Comparison of ENCODE assay signal across 8 mouse cellular contexts in genomic region chr15:79777749-79778148, GRCm38 (mm10). TPM values are rescaled to one million over a fixed set of nuclear protein-coding genes. Genes with fewer than 3 reads are reported as not detected.
DNase-seq lines count a peak whose midpoint lies in the region; ATAC-seq lines count a peak whose summit lies in the region.

Gene Dnal4 (minus strand): TSS chr15:79777849.

- intact Hi-C loops in heart, postnatal 14 days (cut with DNase I) = no loop called here

- no peak within 1 kb of the TSS for H3K27ac ChIP-seq in liver, embryonic 11.5 days (ENCODE audit: low read depth, low read length)
- H3K27ac ChIP-seq in brown adipose tissue, adult 24 weeks (replicated peaks; ENCODE audit: low read depth, low read length) = no peak within 1 kb of the TSS
- H3K27ac ChIP-seq in limb, embryonic 13.5 days = no peak within 1 kb of the TSS

- H3K9ac ChIP-seq in liver, embryonic 11.5 days (ENCODE audit: low read depth, low read length) = no peak within 1 kb of the TSS
- H3K9ac ChIP-seq in limb, embryonic 13.5 days = no peak within 1 kb of the TSS

- no peaks in the 10 kb centered on the region for H3K36me3 ChIP-seq in liver, embryonic 11.5 days (ENCODE audit: control insufficient read depth, insufficient read depth, low read length)
- no peaks in the 10 kb centered on the region for H3K36me3 ChIP-seq in limb, embryonic 13.5 days

- H3K4me2 ChIP-seq in liver, embryonic 11.5 days = no peak within 1 kb of the TSS
- no peak within 1 kb of the TSS for H3K4me2 ChIP-seq in limb, embryonic 13.5 days (replicated peaks)

- peaks cover 3% of the 10 kb centered on the region; the same call in 1 of the 2 replicates for H3K4me1 ChIP-seq in liver, embryonic 11.5 days (replicated peaks; ENCODE audit: control insufficient read depth, insufficient read depth, low read length)
- no peaks in the 10 kb centered on the region for H3K4me1 ChIP-seq in brown adipose tissue, adult 24 weeks (ENCODE audit: control insufficient read depth, insufficient read depth, insufficient read length, low read length)
- H3K4me1 ChIP-seq in limb, embryonic 13.5 days = peaks cover 14% of the 10 kb centered on the region

- no peak within 1 kb of the TSS for H3K4me3 ChIP-seq in liver, embryonic 11.5 days (ENCODE audit: low read depth, low read length)
- H3K4me3 ChIP-seq in brown adipose tissue, adult 24 weeks (ENCODE audit: insufficient read depth, low read depth, low read length) = no peak within 1 kb of the TSS
- H3K4me3 ChIP-seq in limb, embryonic 13.5 days = no peak within 1 kb of the TSS

- no peaks in the 10 kb centered on the region; the same call in 1 of the 2 replicates for H3K27me3 ChIP-seq in liver, embryonic 11.5 days (replicated peaks; ENCODE audit: control insufficient read depth, insufficient read depth, low read length)
- no peaks in the 10 kb centered on the region for H3K27me3 ChIP-seq in limb, embryonic 13.5 days

- no peak for ATAC-seq in liver, embryonic 11.5 days (replicated peaks; ENCODE audit: low FRiP score)
- ATAC-seq in limb, embryonic 13.5 days (ENCODE audit: low FRiP score, low read depth) = no peak

- H3K9me3 ChIP-seq in liver, embryonic 11.5 days (ENCODE audit: control insufficient read depth, low read length) = no peaks in the 10 kb centered on the region
- H3K9me3 ChIP-seq in limb, embryonic 13.5 days = no peaks in the 10 kb centered on the region

- DNase-seq in liver, embryonic 11.5 days (ENCODE audit: low spot score) = no peak
- DNase-seq in liver = no peak
- no peak for DNase-seq in heart, postnatal 14 days
- DNase-seq in thymus, adult 18-20 months = no peak
- DNase-seq in spleen, postnatal 14 days (ENCODE audit: low spot score in 2 of 2) = no peak
- no peak for DNase-seq in lung, postnatal 14 days

RNA-seq across cellular contexts. Expression of gene Dnal4, which starts in this region (rescaled TPM):
- 25.0 and 28.6 TPM in 2 replicates for polyA plus RNA-seq in liver, embryonic 11.5 days (2014; fragmentation: Nextera tagmentation; extraction: Ambion mirVana)
- 10.6 and 13.5 TPM in 2 replicates for polyA plus RNA-seq in brown adipose tissue, adult 24 weeks (2012; ENCODE audit: insufficient read depth, insufficient read length, missing spikeins)
- total RNA-seq in heart, postnatal 14 days (2021) = 10 to 100 TPM; 21.6 to 22.2 TPM
- 69.5 and 74.1 TPM in 2 replicates for polyA plus RNA-seq in limb, embryonic 13.5 days (2015; fragmentation: Nextera tagmentation; extraction: Ambion mirVana)
